Mouse (Mus musculus) B cell, adult 67 days (primary cell): ENCODE measurements around the gene Lct. TPM values are rescaled to one million over a fixed set of nuclear protein-coding genes. Genes with fewer than 3 reads are reported as not detected.

ENCODE experiments used
- total RNA-seq, 2 experiments: library from RNA; stranded (reverse); gene quantifications; 4 replicates each; pipeline ENCODE4 v1.2.4; 2023

Lct gene
- under 1 TPM; 0.27 to 0.29 TPM for total RNA-seq

DNA sequence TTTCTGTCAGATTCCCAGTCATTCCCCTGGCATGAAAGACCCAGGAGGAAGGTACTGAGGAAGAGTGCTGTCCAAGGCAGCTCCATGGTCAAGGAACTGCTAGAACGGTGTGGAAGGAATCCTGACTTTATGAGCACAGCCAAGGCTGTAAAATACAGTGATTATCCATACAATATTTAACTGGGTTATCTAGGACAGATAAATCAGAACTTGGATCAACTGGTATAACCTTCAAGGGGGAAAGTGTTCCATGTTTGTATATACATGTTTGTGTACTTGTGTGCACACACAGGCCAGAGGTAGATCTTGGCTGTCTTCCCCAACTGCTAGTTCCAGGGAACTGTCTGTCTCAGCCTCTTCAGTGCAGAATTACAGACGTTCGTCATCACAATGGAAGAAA lies at the start of gene Lct:
TSS of gene Lct (minus strand) at position 101 of the 400 bp plus-strand sequence.

GRCm38 (mm10) chr1:128359554-128360376 lies 31.6 kb upstream of the Lct start, which contains the start of gene Mcm6:
Mcm6 (minus strand) TSS chr1:128359664.

DNA sequence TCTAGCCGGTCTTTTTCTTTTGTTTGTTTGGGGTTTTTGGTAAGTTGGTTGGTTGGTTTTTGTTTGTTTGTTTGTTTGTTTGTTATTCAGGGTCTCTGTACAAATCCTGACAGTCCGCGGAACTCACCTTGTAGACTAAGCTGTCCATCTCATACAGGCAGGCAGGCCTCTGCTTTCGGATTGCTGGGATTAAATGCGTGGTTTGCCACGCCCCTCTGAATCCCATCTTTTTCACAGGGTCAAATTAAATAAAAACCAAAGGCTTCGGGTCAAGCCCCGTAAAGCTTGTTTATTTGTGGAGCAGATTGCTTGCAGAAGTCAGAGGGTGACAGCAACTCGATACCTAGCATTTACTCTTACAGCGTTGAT lies 84.5 kb downstream of the Lct start, which contains the start of gene Ubxn4:
TSS of gene Ubxn4 (plus strand) at position 338 of the 369 bp plus-strand sequence.

Other genes with a start within 250 kb of the Lct start
- 1 to 10 TPM; 4.4 to 9.2 TPM for gene Zranb3, start 225.3 kb downstream of the Lct start, total RNA-seq
- 100 to 1,000 TPM; 136 to 145 TPM for gene R3hdm1, start 225.0 kb downstream of the Lct start, total RNA-seq
- 10 to 100 TPM; 76.5 to 87.0 TPM for gene Ubxn4, start 84.4 kb downstream of the Lct start, total RNA-seq
- 10 to 100 TPM; 36.7 to 37.1 TPM for gene Mcm6, start 31.3 kb upstream of the Lct start, total RNA-seq
- 10 to 100 TPM; 51.6 to 58.4 TPM for gene Dars, start 89.0 kb upstream of the Lct start, total RNA-seq